Mouse (Mus musculus) liver, postnatal 0 days (tissue): ENCODE results near the gene Atf1.

Experiments used
- CTCF ChIP-seq: sonication (generic); IDR thresholded peaks from 2 replicates; pipeline ENCODE4 v1.5.1; 2016; ENCODE audit warnings: antibody characterized with exemption, low read depth
- EP300 ChIP-seq: IDR thresholded peaks from 2 replicates; pipeline ENCODE4 v1.6.1; 2016; ENCODE audit warnings: antibody characterized with exemption, low read depth, mild to moderate bottlenecking

GRCm38 (mm10) chr15:100247296-100247695 is 19.7 kb downstream of the Atf1 start:
- TF ChIP-seq CTCF = no peak
- TF ChIP-seq EP300 = no peak
